Mouse (Mus musculus): ENCODE results near the gene Cinp. TPM values are rescaled to one million over a fixed set of nuclear protein-coding genes. Genes with fewer than 3 reads are reported as not detected.
"Not testable (repeated sequence)": the region's sequence is repeated elsewhere in the genome, so short reads cannot be mapped to it uniquely, and the experiment has no call there.

The Cinp gene
- polyA plus RNA-seq, 1 experiment from 2014 or later = 33.0 TPM

DNA sequence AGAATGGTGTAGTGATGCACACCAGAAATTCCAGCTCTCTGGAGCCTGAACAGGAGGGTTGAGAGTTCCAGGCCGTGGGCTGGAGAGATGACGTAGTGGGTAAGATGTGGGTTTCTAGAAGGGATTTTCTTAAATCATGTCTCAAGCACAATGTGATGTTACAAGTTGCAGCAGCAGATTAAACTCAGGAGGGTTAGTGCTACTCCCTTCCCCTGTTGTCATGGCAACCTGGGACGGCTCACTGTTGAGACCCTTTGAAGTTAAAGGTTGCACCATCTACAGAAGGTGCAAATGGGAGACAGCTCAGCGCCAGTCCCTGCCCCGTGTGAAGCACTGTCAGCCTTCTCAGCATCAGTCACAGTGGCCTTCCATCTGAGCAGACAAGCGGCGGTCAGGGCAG is 27.7 kb downstream of the Cinp start:
- ATAC-seq (no peak), DNase-seq (ENCODE audit: low read depth, low spot score) (no peak)
- no peaks in the 10 kb centered on the region for H3K27me3 ChIP-seq
- ChIA-PET CTCF (no interaction called here), POLR2A (no interaction called here)
- in situ Hi-C loops (cut with MboI; ENCODE audit: low pct_unique_long_range_greater_than_20kb) = no loop called here
- TF ChIP-seq CTCF (IDR thresholded peaks at IDR 0.05) = no peak

GRCm38 (mm10) chr12:110860293-110860692 is 28.7 kb downstream of the Cinp start:
- ATAC-seq (no peak), DNase-seq (ENCODE audit: low read depth, low spot score) (no peak)
- POLR2A ChIA-PET = interaction anchor here (1.3 kb wide), 1 partner anchor 20 kb away, joined by 3 read pairs; no protein-coding TSS in a partner anchor
- CTCF ChIA-PET = no interaction called here
- H3K27me3 ChIP-seq = no peaks in the 10 kb centered on the region
- TF ChIP-seq CTCF (IDR thresholded peaks at IDR 0.05) = no peak
- in situ Hi-C loops (cut with MboI; ENCODE audit: low pct_unique_long_range_greater_than_20kb) = no loop called here

- CTCF ChIA-PET; in situ Hi-C loops (cut with MboI; ENCODE audit: low pct_unique_long_range_greater_than_20kb); H3K27me3 ChIP-seq; POLR2A ChIA-PET; ATAC-seq; DNase-seq (ENCODE audit: low read depth, low spot score): not testable (repeated sequence)
Measured at GRCm38 (mm10) chr12:110858681-110859080, 30.3 kb downstream of the Cinp start.

GRCm38 (mm10) chr12:110857196-110857595 is 31.7 kb downstream of the Cinp start:
- DNase-seq (ENCODE audit: low read depth, low spot score) (no peak), ATAC-seq (no peak)
- TF ChIP-seq CTCF (IDR thresholded peaks at IDR 0.05) = no peak
- no peaks in the 10 kb centered on the region for H3K27me3 ChIP-seq
- ChIA-PET POLR2A (no interaction called here), CTCF (no interaction called here)
- in situ Hi-C loops (cut with MboI; ENCODE audit: low pct_unique_long_range_greater_than_20kb) = no loop called here

DNA sequence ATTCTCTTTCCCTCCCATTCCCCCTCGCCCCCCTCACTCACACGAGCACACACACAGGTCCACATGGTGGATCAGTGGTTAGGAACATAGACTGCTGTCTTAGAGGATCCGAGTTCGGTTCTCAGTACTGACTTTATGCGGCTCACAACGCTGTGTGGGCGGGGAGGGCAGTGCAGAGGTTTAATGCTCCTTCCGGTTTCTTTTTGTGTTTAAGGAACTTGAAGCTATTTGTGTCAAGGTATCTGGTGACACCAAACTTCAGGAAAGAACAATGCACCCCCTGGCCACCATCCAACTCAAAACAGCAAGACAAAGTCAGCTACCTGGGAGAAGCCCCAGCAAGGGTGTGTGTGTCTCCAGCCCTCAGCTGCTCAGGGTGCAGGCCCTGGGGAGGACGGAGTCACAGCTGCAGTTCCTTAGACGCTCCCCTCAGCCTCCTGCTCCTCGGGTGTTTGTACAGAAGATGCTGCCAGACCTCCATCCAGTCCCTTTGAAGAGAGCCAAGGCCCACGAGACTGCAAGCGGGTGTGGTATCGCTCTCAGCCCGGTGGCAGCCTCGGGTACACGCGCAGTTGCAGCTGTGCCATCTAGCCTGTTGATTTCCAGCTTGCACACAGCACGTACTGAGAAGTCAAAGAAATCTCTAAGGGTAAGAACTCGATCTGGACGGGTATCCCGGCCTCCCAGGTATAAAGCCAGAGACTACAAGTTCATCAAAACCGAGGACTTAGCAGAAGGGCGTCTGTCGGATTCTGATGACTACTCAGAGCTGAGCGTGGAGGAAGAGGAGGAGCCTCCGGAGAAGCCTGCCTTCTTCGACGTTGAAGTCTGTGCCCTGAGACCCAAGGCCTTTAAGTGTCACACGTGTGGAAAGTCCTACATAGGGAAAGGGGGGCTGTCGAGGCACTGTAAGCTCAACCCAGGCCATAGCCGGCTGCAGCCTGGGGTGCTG is 33.9 kb downstream of the Cinp start:
- DNase-seq (ENCODE audit: low read depth, low spot score) = no peak
- ChIA-PET CTCF (no interaction called here), POLR2A (no interaction called here)
- no peaks in the 10 kb centered on the region for H3K27me3 ChIP-seq
- no peak for TF ChIP-seq CTCF (IDR thresholded peaks at IDR 0.05)
- in situ Hi-C loops (cut with MboI; ENCODE audit: low pct_unique_long_range_greater_than_20kb) = no loop called here
- ATAC-seq = no peak

GRCm38 (mm10) chr12:110851923-110852322 is 37.0 kb downstream of the Cinp start:
- ATAC-seq (no peak), DNase-seq (ENCODE audit: low read depth, low spot score) (no peak)
- in situ Hi-C loops (cut with MboI; ENCODE audit: low pct_unique_long_range_greater_than_20kb) = no loop called here
- POLR2A ChIA-PET = interaction anchor here (1.2 kb wide), 1 partner anchor 14 kb away, joined by 3 read pairs; no protein-coding TSS in a partner anchor
- H3K27me3 ChIP-seq = no peaks in the 10 kb centered on the region
- CTCF ChIA-PET = no interaction called here
- TF ChIP-seq CTCF (IDR thresholded peaks at IDR 0.05) = no peak

- in situ Hi-C loops (cut with MboI; ENCODE audit: low pct_unique_long_range_greater_than_20kb) = no loop called here
- TF ChIP-seq CTCF (IDR thresholded peaks at IDR 0.05) = no peak
- CTCF ChIA-PET = no interaction called here
- DNase-seq (ENCODE audit: low read depth, low spot score) = no peak
- POLR2A ChIA-PET = interaction anchor here (1.2 kb wide), 1 partner anchor 14 kb away, joined by 3 read pairs; no protein-coding TSS in a partner anchor
- no peak for ATAC-seq
- no peaks in the 10 kb centered on the region for H3K27me3 ChIP-seq
Measured at GRCm38 (mm10) chr12:110851414-110851813, 37.5 kb downstream of the Cinp start.

DNA sequence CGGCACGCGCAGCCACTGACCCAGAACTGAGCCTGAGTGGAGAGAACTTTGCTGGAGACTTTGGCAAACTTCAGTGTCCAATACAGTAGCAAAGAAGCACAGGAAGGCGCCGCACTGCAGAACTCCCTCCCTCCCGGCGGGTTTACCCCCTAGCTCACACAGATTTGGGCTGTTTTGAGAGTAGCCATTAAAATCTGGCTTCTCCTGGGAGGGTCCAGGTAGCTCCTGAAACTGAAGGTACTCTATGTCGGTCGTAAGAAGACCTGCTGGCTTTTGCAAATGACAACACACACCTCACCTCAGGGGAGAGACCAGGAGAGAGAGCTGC is 38.1 kb downstream of the Cinp start:
- H3K27me3 ChIP-seq = no peaks in the 10 kb centered on the region
- POLR2A ChIA-PET = interaction anchor here (0.6 to 1.2 kb wide), 2 partner anchors 15 to 107 kb away, joined by 3 read pairs; no protein-coding TSS in a partner anchor
- CTCF ChIA-PET = no interaction called here
- TF ChIP-seq CTCF (IDR thresholded peaks at IDR 0.05) = no peak
- ATAC-seq (no peak), DNase-seq (ENCODE audit: low read depth, low spot score) (no peak)
- in situ Hi-C loops (cut with MboI; ENCODE audit: low pct_unique_long_range_greater_than_20kb) = no loop called here

DNA sequence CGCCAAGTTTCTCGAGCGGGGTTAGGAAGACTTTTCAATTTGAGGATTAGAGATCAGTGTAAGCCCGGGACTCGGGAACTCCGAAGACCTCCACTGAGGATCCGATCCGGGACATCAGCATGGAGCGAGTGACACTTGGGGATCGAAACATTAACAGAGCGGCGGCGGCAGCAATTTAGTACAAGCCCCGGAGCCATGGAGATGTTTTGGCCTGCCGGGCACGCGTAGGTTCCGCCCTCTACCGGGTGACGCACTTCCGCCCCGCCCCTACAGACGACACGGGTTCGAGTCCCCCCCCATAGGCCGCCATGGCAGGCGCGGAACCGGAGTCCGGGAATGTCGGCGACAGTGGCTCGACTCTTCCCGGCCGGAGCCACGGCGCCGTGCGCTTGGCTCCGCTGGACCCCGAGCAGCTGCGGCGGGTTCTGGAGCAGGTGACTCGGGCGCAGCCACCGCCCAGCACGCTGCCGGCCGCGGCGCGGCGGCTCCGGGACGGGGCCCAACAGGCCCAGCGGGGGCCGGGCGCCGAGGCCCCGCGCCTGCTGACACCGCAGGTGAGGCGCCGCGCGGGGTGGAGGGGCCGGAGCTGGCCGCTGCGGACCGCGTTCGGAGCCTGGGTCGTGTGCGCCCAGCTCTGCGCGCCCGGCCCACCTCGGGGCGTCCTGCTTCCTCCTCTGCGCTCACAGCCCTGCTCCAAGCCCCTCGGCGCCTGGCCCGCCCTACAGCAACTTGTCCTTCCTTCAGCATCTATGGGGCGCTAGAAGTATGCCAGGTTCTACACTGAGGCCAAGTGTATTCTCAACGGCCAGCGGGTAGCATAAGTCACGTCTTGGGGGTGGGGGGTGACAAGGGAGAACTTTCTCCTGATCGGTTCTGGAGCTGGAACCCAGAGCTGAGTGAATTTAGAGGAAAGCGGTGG is 38.7 kb downstream of the Cinp start, which contains the start of gene Zfp839:
Gene Zfp839 (plus strand): TSS at position 244 of the 919 bp plus-strand sequence.
- H3K27me3 ChIP-seq = no peaks in the 10 kb centered on the region
- no peak for TF ChIP-seq CTCF (IDR thresholded peaks at IDR 0.05)
- DNase-seq (ENCODE audit: low read depth, low spot score) (no peak), ATAC-seq (peak; percentile 50)
- CTCF ChIA-PET = no interaction called here
- in situ Hi-C loops (cut with MboI; ENCODE audit: low pct_unique_long_range_greater_than_20kb) = no loop called here
- POLR2A ChIA-PET = interaction anchor here (0.6 kb wide), 1 partner anchor 107 kb away, joined by 3 read pairs; no protein-coding TSS in a partner anchor

- DNase-seq (ENCODE audit: low read depth, low spot score) (no peak), ATAC-seq (no peak)
- H3K27me3 ChIP-seq = no peaks in the 10 kb centered on the region
- ChIA-PET CTCF (no interaction called here), POLR2A (no interaction called here)
- in situ Hi-C loops (cut with MboI; ENCODE audit: low pct_unique_long_range_greater_than_20kb) = loop anchor here (10.0 kb wide), 3 partner anchors 111 to 401 kb away; partner anchors contain the start of genes 1700001K19Rik, Ppp2r5c and Wdr20
- no peak for TF ChIP-seq CTCF (IDR thresholded peaks at IDR 0.05)
Measured at GRCm38 (mm10) chr12:110846191-110846765, 42.7 kb downstream of the Cinp start.

All from Patski (cell line).